Mouse (Mus musculus): Measurements from ENCODE around the gene Rab19. TPM values are rescaled to one million over a fixed set of nuclear protein-coding genes. Genes with fewer than 3 reads are reported as not detected.

The Rab19 gene
- 0.28 and 0.37 TPM in 2 replicates for polyA plus RNA-seq (2015; fragmentation: Nextera tagmentation; extraction: Ambion mirVana)

- H3K9ac ChIP-seq = no peak within 1 kb of the TSS
- H3K36me3 ChIP-seq (replicated peaks) = no peaks in the 10 kb centered on the region
- ATAC-seq (ENCODE audit: insufficient read depth) = no peak
- WGBS (ENCODE audit: insufficient replicate concordance) = 3% methylated on average over 20 of the region's 20 CpGs
- H3K27me3 ChIP-seq = peaks cover 76% of the 10 kb centered on the region
- H3K4me1 ChIP-seq (replicated peaks) = peaks cover 16% of the 10 kb centered on the region
- peak within 1 kb of the TSS; percentile 58 for H3K4me2 ChIP-seq
- peak within 1 kb of the TSS; percentile 43 for H3K4me3 ChIP-seq (replicated peaks)
- H3K9me3 ChIP-seq (replicated peaks) = no peaks in the 10 kb centered on the region
- H3K27ac ChIP-seq (replicated peaks) = no peak within 1 kb of the TSS
Observed at GRCm38 (mm10) chr6:39381125-39381880, at the start of gene Rab19. Rab19 (plus strand) TSS chr6:39381175.

GRCm38 (mm10) chr6:39331998-39332700, 48.8 kb upstream of the Rab19 start:
- ATAC-seq (ENCODE audit: insufficient read depth) = no peak
- H3K27me3 ChIP-seq = no peaks in the 10 kb centered on the region
- H3K36me3 ChIP-seq (replicated peaks) = peaks cover 13% of the 10 kb centered on the region
- H3K4me2 ChIP-seq = no peak overlapping the region
- 64% methylated on average over 7 of the region's 7 CpGs for WGBS (ENCODE audit: insufficient replicate concordance)
- H3K9ac ChIP-seq = no peak overlapping the region
- no peaks in the 10 kb centered on the region for H3K4me1 ChIP-seq (replicated peaks)
- no peak overlapping the region for H3K4me3 ChIP-seq (replicated peaks)
- H3K9me3 ChIP-seq (replicated peaks) = no peaks in the 10 kb centered on the region
- H3K27ac ChIP-seq (replicated peaks) = no peak overlapping the region

DNA sequence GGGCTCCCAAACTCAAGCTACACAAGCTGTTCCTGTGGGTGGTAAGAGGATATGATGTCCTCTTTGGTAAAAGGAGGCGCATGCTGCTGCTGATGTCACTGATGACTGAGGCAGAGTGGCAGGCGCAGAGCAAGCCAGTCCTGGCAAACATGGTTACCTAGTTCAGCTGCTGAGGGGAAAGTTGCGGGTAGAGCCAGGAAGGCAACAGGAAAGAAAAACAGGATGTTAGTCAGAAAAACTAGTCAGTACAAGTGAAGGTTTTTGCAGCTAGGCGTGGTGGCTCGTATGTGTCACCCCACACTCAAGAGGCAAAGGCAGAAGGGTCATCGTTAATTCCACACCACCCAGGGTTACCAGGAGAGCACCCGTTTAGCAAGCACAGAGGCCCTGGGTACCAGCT, 46.8 kb upstream of the Rab19 start:
- H3K27me3 ChIP-seq = no peaks in the 10 kb centered on the region
- no peaks in the 10 kb centered on the region for H3K4me1 ChIP-seq (replicated peaks)
- no peaks in the 10 kb centered on the region for H3K9me3 ChIP-seq (replicated peaks)
- peaks cover 17% of the 10 kb centered on the region for H3K36me3 ChIP-seq (replicated peaks)
- no peak overlapping the region for H3K9ac ChIP-seq
- H3K4me2 ChIP-seq = no peak overlapping the region
- WGBS (ENCODE audit: insufficient replicate concordance) = 38% methylated on average over 7 of the region's 7 CpGs
- ATAC-seq (ENCODE audit: insufficient read depth) = no peak
- no peak overlapping the region for H3K4me3 ChIP-seq (replicated peaks)
- H3K27ac ChIP-seq (replicated peaks) = no peak overlapping the region

GRCm38 (mm10) chr6:39334873-39335272, 46.1 kb upstream of the Rab19 start:
- no peak overlapping the region for H3K27ac ChIP-seq (replicated peaks)
- peaks cover 17% of the 10 kb centered on the region for H3K36me3 ChIP-seq (replicated peaks)
- no peaks in the 10 kb centered on the region for H3K9me3 ChIP-seq (replicated peaks)
- H3K4me3 ChIP-seq (replicated peaks) = no peak overlapping the region
- whole genome bisulfite sequencing (ENCODE audit: insufficient replicate concordance) = 61% methylated on average over 3 of the region's 3 CpGs
- H3K27me3 ChIP-seq = no peaks in the 10 kb centered on the region
- no peak for ATAC-seq (ENCODE audit: insufficient read depth)
- no peak overlapping the region for H3K4me2 ChIP-seq
- H3K9ac ChIP-seq = no peak overlapping the region
- H3K4me1 ChIP-seq (replicated peaks) = no peaks in the 10 kb centered on the region

DNA sequence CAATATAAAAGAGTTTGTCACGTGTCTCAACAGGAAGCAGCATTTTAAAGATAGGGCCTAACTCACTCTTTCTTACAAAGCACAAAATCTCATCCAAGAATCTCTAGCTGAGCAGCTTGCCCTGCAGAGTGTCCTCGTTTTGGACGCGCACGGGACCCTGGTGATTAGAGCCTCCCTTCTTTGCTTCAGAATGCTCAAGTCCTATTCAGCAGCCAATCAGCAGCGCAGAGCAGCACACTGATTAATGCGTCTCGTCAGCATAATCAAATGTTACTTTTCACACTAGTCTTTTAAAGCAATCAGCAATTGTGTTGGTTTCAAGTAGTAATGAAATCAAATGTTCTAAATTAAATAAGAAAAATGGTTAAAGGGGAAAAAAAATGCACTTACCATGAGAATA, 42.6 kb upstream of the Rab19 start:
- WGBS (ENCODE audit: insufficient replicate concordance) = 70% methylated on average over 8 of the region's 8 CpGs
- Histone ChIP-seq H3K27me3 (no peaks in the 10 kb centered on the region), H3K9ac (no peak overlapping the region), H3K9me3 (replicated peaks) (no peaks in the 10 kb centered on the region), H3K4me2 (no peak overlapping the region), H3K36me3 (replicated peaks) (peaks cover 17% of the 10 kb centered on the region), H3K4me1 (replicated peaks) (no peaks in the 10 kb centered on the region), H3K27ac (replicated peaks) (no peak overlapping the region), H3K4me3 (replicated peaks) (no peak overlapping the region)
- no peak for ATAC-seq (ENCODE audit: insufficient read depth)

DNA sequence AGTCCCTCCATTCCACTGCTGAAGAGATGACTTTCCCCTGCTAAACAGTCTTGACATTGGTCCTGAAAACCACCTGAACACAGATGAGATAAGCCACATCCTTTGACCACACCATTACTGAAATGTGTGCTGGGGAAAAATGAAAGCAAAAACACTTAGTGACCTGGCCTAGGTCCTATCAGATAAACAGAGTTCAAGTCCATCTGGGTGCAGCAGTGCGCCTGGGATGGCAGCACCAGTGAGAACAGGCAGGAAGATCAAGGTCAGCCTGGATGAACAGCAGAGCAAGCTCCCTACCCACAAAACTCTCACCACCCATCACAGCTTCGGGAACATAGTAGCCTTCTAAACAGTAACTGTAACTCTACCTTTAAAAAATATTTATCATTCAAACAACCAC, 39.2 kb upstream of the Rab19 start:
- Histone ChIP-seq H3K9me3 (replicated peaks) (no peaks in the 10 kb centered on the region), H3K27ac (replicated peaks) (no peak overlapping the region)
- WGBS (ENCODE audit: insufficient replicate concordance) = 44% methylated on average over 2 of the region's 2 CpGs

GRCm38 (mm10) chr6:39344020-39344419, 37.0 kb upstream of the Rab19 start:
- Histone ChIP-seq H3K4me3 (replicated peaks) (no peak overlapping the region), H3K9ac (no peak overlapping the region), H3K9me3 (replicated peaks) (no peaks in the 10 kb centered on the region), H3K4me2 (no peak overlapping the region), H3K27me3 (0 out of 2 replicates have a peak, but pooled peaks cover 6% of the 10 kb centered on the region), H3K36me3 (replicated peaks) (peaks cover 8% of the 10 kb centered on the region), H3K4me1 (replicated peaks) (no peaks in the 10 kb centered on the region), H3K27ac (replicated peaks) (no peak overlapping the region)
- no peak for ATAC-seq (ENCODE audit: insufficient read depth)
- 17% methylated on average over 12 of the region's 12 CpGs for WGBS (ENCODE audit: insufficient replicate concordance)

More for the DNA sequence above, 39.2 kb upstream of the Rab19 start:
- H3K9ac ChIP-seq = no peak overlapping the region
- no peak overlapping the region for H3K4me2 ChIP-seq
- H3K36me3 ChIP-seq (replicated peaks) = peaks cover 12% of the 10 kb centered on the region
- H3K4me3 ChIP-seq (replicated peaks) = no peak overlapping the region
- no peak for ATAC-seq (ENCODE audit: insufficient read depth)
- no peaks in the 10 kb centered on the region for H3K4me1 ChIP-seq (replicated peaks)
- H3K27me3 ChIP-seq = 0 out of 2 replicates have a peak, but pooled peaks cover 6% of the 10 kb centered on the region

- no peak for ATAC-seq (ENCODE audit: insufficient read depth)
- Histone ChIP-seq H3K27ac (replicated peaks) (no peak overlapping the region), H3K36me3 (replicated peaks) (peaks cover 18% of the 10 kb centered on the region), H3K27me3 (0 out of 2 replicates have a peak, but pooled peaks cover 6% of the 10 kb centered on the region), H3K4me3 (replicated peaks) (no peak overlapping the region), H3K9me3 (replicated peaks) (no peaks in the 10 kb centered on the region), H3K4me1 (replicated peaks) (no peaks in the 10 kb centered on the region), H3K9ac (no peak overlapping the region), H3K4me2 (no peak overlapping the region)
- 55% methylated on average over 7 of the region's 7 CpGs for WGBS (ENCODE audit: insufficient replicate concordance)
Observed at GRCm38 (mm10) chr6:39345430-39345829, 35.5 kb upstream of the Rab19 start.

DNA sequence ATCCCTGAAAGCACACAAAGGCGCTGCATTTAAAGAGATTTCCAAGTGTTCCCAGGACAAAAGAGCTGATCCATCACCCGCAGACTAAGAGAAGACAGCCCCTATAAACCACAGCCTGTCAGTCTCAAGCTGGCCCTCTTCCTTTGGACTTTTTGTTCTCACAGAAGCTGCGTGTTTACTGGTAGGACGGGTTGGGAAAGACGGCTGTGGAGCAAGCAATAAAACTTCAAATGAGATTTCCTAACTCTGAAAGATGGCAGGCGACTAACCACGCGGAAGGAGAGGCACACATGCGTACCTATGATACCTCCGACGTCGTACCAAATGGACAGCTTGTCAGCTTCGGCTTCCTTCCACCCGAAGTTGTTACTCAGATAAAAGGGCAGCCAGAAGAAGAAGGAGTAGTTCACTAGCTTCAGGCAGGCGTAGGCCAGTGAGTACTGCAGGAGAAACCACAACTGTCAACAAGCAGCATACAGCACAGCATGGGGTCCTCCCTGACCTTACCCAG, 33.9 kb upstream of the Rab19 start:
- no peak for ATAC-seq (ENCODE audit: insufficient read depth)
- Histone ChIP-seq H3K27me3 (0 out of 2 replicates have a peak, but pooled peaks cover 6% of the 10 kb centered on the region), H3K36me3 (replicated peaks) (peaks cover 24% of the 10 kb centered on the region), H3K4me3 (replicated peaks) (no peak overlapping the region), H3K9me3 (replicated peaks) (no peaks in the 10 kb centered on the region), H3K27ac (replicated peaks) (no peak overlapping the region), H3K4me2 (no peak overlapping the region), H3K9ac (no peak overlapping the region), H3K4me1 (replicated peaks) (no peaks in the 10 kb centered on the region)
- 19% methylated on average over 15 of the region's 15 CpGs for WGBS (ENCODE audit: insufficient replicate concordance)

DNA sequence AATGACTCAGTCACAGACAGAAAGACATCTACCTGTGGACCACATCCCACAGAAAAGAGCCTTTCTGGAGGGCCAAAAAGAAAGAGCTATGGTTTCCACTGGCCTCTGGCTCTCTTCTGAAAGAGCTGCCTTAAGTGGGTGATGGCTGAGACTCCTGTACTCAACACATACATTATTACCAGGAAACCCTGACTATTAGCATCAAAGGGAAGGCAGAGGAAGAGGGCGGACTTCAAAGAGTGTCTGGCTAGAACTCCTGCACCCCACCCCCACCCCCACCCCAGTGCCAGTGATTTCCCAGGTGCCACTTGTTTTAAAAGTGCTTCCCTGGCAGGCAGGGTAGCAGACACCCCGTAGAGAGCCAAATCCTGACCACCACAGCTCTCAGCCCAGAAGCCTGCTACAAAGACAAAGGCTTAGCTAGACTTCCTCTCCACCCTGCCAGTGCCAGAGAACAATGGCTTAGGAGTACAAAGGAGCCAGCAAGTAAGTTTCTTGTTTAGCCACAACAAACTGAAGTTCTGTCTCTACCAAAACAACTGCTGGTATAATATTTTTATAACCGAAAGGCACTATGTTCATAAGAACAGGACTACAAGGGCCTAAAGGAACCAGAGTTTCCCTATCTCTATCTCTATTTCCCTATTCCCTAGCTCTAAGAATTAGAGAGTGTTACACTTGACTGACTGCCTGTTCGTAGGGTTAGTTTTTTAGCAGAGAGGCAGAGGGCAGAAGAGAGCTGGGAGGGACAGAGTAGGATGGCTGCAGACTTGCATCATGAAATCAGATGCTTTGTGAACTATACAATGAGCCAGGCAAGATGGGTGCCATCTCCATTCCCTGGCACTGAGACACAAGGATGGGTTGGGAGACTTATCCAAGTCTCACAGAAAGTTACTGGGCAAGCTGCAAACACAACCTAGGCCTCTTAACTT, 32.8 kb upstream of the Rab19 start:
- Histone ChIP-seq H3K9ac (no peak overlapping the region), H3K27me3 (0 out of 2 replicates have a peak, but pooled peaks cover 6% of the 10 kb centered on the region), H3K4me3 (replicated peaks) (no peak overlapping the region), H3K4me1 (replicated peaks) (no peaks in the 10 kb centered on the region), H3K4me2 (no peak overlapping the region), H3K36me3 (replicated peaks) (peaks cover 28% of the 10 kb centered on the region; the same call in 1 of the 2 replicates), H3K27ac (replicated peaks) (no peak overlapping the region), H3K9me3 (replicated peaks) (no peaks in the 10 kb centered on the region)
- 34% methylated on average over 4 of the region's 4 CpGs for whole genome bisulfite sequencing (ENCODE audit: insufficient replicate concordance)
- no peak for ATAC-seq (ENCODE audit: insufficient read depth)

Measured in liver, embryonic 15.5 days (tissue).